Mouse (Mus musculus): Measurements from ENCODE around the gene Prss12. TPM values are rescaled to one million over a fixed set of nuclear protein-coding genes. Genes with fewer than 3 reads are reported as not detected.

Prss12 gene
- 3.1 and 3.3 TPM in 2 replicates for polyA plus RNA-seq (2015; fragmentation: Nextera tagmentation; extraction: Ambion mirVana)

DNA sequence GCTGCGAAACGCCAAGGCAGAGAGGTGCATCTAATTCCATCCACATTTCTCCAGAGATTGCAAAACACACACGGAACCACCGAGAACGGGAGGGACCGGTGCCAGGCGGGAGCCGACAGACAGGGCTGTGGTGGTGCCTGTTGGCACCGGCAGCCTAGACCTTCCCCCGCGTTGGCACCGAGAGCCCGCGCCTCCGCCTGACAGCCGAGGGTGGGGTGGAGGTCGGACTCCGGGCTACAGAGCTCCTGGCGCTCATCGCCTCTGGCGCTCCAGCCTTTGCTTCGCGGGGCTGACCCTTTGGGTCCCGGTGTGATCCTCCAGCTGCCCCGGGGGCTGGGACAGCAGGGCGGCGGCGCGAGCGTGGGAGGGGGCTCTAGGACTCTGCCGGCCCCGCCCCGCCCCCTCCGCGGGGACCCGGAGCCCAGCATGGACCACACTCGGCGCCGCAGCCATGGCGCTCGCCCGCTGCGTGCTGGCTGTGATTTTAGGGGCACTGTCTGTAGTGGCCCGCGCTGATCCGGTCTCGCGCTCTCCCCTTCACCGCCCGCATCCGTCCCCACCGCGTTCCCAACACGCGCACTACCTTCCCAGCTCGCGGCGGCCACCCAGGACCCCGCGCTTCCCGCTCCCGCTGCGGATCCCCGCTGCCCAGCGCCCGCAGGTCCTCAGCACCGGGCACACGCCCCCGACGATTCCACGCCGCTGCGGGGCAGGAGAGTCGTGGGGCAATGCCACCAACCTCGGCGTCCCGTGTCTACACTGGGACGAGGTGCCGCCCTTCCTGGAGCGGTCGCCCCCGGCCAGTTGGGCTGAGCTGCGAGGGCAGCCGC, at the start of gene Prss12:
TSS of gene Prss12 (plus strand) at position 206 of the 830 bp plus-strand sequence.
- ATAC-seq (ENCODE audit: low FRiP score, low TSS enrichment) (peak; percentile 65; the same call in 1 of the 2 replicates), DNase-seq (ENCODE audit: low spot score) (peak; percentile 54)
- H3K9me3 ChIP-seq (ENCODE audit: control insufficient read depth, low read length): no peaks in the 10 kb centered on the region
- no peaks in the 10 kb centered on the region for H3K36me3 ChIP-seq (ENCODE audit: control insufficient read depth, insufficient read depth, low read length)
- peaks cover 6% of the 10 kb centered on the region; the same call in 1 of the 2 replicates for H3K27me3 ChIP-seq (ENCODE audit: control insufficient read depth, insufficient read depth, low read length)
- WGBS: under 1% methylated on average over 69 of the region's 84 CpGs
- H3K4me1 ChIP-seq (replicated peaks; ENCODE audit: control insufficient read depth, insufficient read depth): no peaks in the 10 kb centered on the region
- H3K27ac ChIP-seq (replicated peaks): no peak within 1 kb of the TSS
- H3K4me3 ChIP-seq (ENCODE audit: low read depth, low read length): peak within 1 kb of the TSS; percentile 69
- H3K4me2 ChIP-seq (replicated peaks; ENCODE audit: low read depth): peak within 1 kb of the TSS; percentile 100
- peak within 1 kb of the TSS; percentile 59 for H3K9ac ChIP-seq (ENCODE audit: low read length)
- no peak for TF ChIP-seq CTCF (IDR thresholded peaks at IDR 0.05; ENCODE audit: low read depth)
- no peak for TF ChIP-seq EP300 (optimal IDR thresholded peaks at IDR 0.05)

DNA sequence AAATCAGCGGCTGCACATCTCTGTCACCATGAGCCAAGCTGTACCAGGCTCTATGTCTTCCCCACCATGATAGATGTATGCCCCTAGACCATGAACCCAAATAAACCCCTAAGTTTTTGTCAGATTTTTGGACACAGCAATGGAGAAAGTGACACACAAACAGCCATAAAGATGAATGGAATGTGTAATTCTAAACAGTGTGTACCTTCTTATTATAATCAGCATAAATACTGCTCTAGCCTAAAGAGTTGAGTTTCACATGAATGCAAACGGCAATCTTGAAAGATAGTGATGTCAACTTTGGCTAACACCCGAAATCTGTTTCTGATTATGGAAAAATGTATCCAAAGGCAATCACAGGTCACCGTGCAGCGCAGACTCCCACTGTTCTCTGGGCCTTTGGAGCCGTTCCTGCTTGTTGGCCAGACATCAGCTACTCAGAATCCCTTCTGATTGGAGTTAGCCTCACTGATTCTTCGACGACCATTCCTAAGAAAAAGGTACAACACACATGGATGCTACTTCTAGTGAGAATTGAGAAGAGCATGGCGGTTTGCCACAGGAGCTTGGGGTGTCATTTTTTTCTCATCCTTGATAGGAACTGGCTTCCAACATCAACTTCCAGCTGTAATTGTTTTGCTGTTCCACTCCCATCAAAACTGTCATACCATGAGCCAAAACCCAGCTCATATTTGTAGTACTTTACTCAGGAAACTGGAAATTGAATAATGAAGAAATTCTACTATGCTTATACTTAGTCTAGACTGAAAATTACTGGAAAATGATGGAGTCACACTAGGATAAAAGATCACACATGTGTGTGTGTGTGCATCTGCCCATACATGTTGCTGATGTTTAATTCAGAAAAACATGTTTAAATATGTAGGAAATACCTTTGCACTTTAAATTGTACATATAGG, 48.9 kb upstream of the Prss12 start:
- Histone ChIP-seq H3K4me1 (replicated peaks; ENCODE audit: control insufficient read depth, insufficient read depth) (no peaks in the 10 kb centered on the region), H3K27me3 (ENCODE audit: control insufficient read depth, insufficient read depth, low read length) (no peaks in the 10 kb centered on the region), H3K4me3 (ENCODE audit: low read depth, low read length) (no peak overlapping the region), H3K9me3 (ENCODE audit: control insufficient read depth, low read length) (no peaks in the 10 kb centered on the region), H3K36me3 (ENCODE audit: control insufficient read depth, insufficient read depth, low read length) (no peaks in the 10 kb centered on the region), H3K4me2 (replicated peaks; ENCODE audit: low read depth) (no peak overlapping the region), H3K27ac (replicated peaks) (no peak overlapping the region), H3K9ac (ENCODE audit: low read length) (no peak overlapping the region)
- DNase-seq (ENCODE audit: low spot score): no peak
- ATAC-seq (ENCODE audit: low FRiP score, low TSS enrichment): no peak
- 59% methylated on average over 9 of the region's 9 CpGs for WGBS
- no peak for TF ChIP-seq EP300 (optimal IDR thresholded peaks at IDR 0.05)
- no peak for TF ChIP-seq CTCF (IDR thresholded peaks at IDR 0.05; ENCODE audit: low read depth)

DNA sequence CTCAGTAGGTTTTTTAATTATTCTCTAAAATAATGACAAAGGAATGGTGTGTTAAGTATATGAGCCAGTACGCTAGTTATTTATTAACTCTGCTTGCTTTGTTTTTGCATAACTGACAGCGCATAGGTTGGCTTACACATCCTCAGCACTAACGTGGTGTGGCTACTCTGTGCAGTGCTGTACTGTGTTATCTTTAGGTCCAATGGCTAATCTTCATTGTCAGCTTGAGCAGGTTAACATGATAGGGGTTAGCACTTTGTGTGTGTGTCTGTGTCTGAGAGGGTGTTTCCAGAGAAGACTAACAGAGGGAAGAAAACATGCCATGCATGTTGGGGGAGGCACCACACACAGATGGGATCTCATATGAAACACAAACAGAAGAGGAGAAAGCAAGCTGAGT, 41.8 kb upstream of the Prss12 start:
- no peak for ATAC-seq (ENCODE audit: low FRiP score, low TSS enrichment)
- Histone ChIP-seq H3K4me3 (ENCODE audit: low read depth, low read length) (no peak overlapping the region), H3K4me2 (replicated peaks; ENCODE audit: low read depth) (no peak overlapping the region), H3K36me3 (ENCODE audit: control insufficient read depth, insufficient read depth, low read length) (no peaks in the 10 kb centered on the region), H3K9ac (ENCODE audit: low read length) (no peak overlapping the region), H3K27me3 (ENCODE audit: control insufficient read depth, insufficient read depth, low read length) (no peaks in the 10 kb centered on the region), H3K9me3 (ENCODE audit: control insufficient read depth, low read length) (no peaks in the 10 kb centered on the region), H3K4me1 (replicated peaks; ENCODE audit: control insufficient read depth, insufficient read depth) (no peaks in the 10 kb centered on the region), H3K27ac (replicated peaks) (no peak overlapping the region)
- no peak for DNase-seq (ENCODE audit: low spot score)
- no peak for TF ChIP-seq EP300 (optimal IDR thresholded peaks at IDR 0.05)
- no peak for TF ChIP-seq CTCF (IDR thresholded peaks at IDR 0.05; ENCODE audit: low read depth)
- 66% methylated on average over 3 of the region's 3 CpGs for WGBS

DNA sequence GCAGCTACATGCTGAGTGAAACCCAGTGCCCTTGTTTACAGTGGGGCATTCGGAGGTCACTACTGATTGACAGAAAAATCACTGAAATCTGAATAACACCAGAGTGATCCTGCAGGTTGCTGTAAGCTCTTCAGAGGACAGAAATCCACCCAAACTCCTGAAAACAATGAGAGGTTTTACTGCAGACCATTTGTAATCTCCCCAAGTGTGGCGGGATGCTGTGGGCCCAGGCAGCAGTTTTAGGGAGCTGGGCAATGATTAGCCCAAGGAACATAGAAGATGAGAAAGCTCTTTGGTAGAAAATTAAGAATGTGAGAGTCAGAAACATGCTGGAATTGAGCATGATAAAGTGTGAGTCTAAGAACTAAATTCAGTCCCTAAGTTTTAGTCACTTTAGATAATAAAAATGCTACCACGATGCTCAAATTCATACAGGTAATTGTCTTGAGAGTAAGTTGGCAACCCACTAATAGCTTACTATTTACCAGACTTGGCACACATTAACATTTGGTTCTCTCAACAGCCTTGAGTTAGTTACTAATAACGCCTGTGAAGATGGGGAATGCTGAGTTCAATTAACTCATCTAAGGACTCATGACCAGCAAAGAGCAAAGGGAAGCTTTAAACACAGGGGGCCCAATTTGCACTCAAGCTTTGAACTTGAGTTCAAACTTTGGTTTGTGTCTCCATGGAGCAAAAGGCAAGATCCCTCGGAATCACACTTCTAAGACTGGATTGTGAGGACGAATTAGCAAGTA, 34.7 kb upstream of the Prss12 start:
- no peaks in the 10 kb centered on the region for H3K27me3 ChIP-seq (ENCODE audit: control insufficient read depth, insufficient read depth, low read length)
- ATAC-seq (ENCODE audit: low FRiP score, low TSS enrichment) (no peak), DNase-seq (ENCODE audit: low spot score) (no peak)
- H3K4me3 ChIP-seq (ENCODE audit: low read depth, low read length): no peak overlapping the region
- no peak overlapping the region for H3K4me2 ChIP-seq (replicated peaks; ENCODE audit: low read depth)
- no peak overlapping the region for H3K27ac ChIP-seq (replicated peaks)
- no peak for TF ChIP-seq EP300 (optimal IDR thresholded peaks at IDR 0.05)
- TF ChIP-seq CTCF (IDR thresholded peaks at IDR 0.05; ENCODE audit: low read depth): no peak
- no peaks in the 10 kb centered on the region for H3K9me3 ChIP-seq (ENCODE audit: control insufficient read depth, low read length)
- H3K9ac ChIP-seq (ENCODE audit: low read length): no peak overlapping the region
- no peaks in the 10 kb centered on the region for H3K4me1 ChIP-seq (replicated peaks; ENCODE audit: control insufficient read depth, insufficient read depth)
- no peaks in the 10 kb centered on the region for H3K36me3 ChIP-seq (ENCODE audit: control insufficient read depth, insufficient read depth, low read length)
- 74% methylated on average over 6 of the region's 6 CpGs for WGBS

DNA sequence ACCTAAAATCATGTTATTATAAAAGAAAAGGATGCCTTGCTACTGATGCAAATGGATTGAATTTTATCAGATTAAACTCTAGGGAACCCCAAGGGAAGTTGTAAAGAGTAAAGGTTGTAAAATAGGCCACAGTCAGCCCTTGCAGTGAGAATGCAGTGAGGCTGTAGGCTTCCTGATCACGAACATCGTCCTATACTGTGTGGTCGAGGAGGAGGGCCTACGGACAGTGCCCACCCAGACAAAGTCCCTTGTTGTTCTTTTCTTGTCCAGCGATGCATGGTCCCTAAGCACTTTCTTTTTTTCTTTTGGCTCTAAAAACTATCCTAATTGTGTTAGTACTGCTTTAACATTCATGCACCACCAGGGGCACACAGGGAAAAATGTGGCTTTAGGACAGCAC, 33.5 kb upstream of the Prss12 start:
- 86% methylated on average over 5 of the region's 5 CpGs for WGBS
- DNase-seq (ENCODE audit: low spot score) (no peak), ATAC-seq (ENCODE audit: low FRiP score, low TSS enrichment) (no peak)
- TF ChIP-seq CTCF (IDR thresholded peaks at IDR 0.05; ENCODE audit: low read depth): no peak; the same call in 1 of the 2 replicates
- no peak for TF ChIP-seq EP300 (optimal IDR thresholded peaks at IDR 0.05)
- Histone ChIP-seq H3K4me3 (ENCODE audit: low read depth, low read length) (no peak overlapping the region), H3K9ac (ENCODE audit: low read length) (no peak overlapping the region), H3K4me1 (replicated peaks; ENCODE audit: control insufficient read depth, insufficient read depth) (no peaks in the 10 kb centered on the region), H3K27ac (replicated peaks) (no peak overlapping the region), H3K9me3 (ENCODE audit: control insufficient read depth, low read length) (no peaks in the 10 kb centered on the region), H3K4me2 (replicated peaks; ENCODE audit: low read depth) (no peak overlapping the region), H3K36me3 (ENCODE audit: control insufficient read depth, insufficient read depth, low read length) (no peaks in the 10 kb centered on the region), H3K27me3 (ENCODE audit: control insufficient read depth, insufficient read depth, low read length) (no peaks in the 10 kb centered on the region)
